Mouse (Mus musculus): ENCODE results near the gene Fam13c.

DNA sequence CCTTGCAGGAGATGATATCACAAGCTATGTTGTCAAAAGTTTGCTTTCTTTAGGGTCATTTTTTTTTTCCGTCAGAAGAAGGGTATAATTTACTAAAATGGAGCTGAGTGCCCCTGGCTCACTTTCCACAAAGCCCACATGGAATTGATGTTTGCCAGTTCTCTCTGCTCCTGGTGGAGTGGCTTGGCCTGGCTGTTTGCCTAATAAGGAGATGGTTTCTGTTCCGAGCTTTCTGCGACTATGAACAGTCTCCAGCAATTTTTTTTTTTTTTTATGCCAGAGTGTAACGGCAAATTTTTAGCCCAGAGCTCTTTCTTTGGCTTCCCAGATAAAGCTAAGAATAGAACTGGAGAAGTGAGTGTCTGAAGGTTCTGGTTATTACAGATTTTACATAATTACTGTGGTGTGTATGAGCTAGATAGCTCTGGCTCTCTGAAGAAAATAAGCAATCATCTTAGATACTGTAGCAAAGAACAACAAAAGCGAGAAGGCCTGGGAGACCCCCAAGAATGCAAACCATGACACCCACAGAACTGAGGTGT lies 12.1 kb upstream of the Fam13c start:
- no peak for TF ChIP-seq CTCF (IDR thresholded peaks at IDR 0.05; ENCODE audit: insufficient read depth, low read depth, low read length)
- TF ChIP-seq POLR2A (IDR thresholded peaks at IDR 0.05; ENCODE audit: insufficient read depth, low read depth, low read length) = no peak

Data from olfactory bulb, adult 2 months (tissue).